Mouse (Mus musculus) layer of hippocampus, adult 2 months (tissue): ENCODE data around the gene Atp2b2. TPM values are rescaled to one million over a fixed set of nuclear protein-coding genes. Genes with fewer than 3 reads are reported as not detected.

Experiments used
- DNase-seq, 2 experiments: peaks; one replicate each; pipeline ENCODE4 v3.0.0; 2022; ENCODE audit warnings: low spot score in 2 of 2
- H3K27ac ChIP-seq: fragments of 200-600 bp; 2 replicates; pipeline ENCODE4 v1.8.1; 2022
- H3K4me3 ChIP-seq: fragments of 200-600 bp; 2 replicates; pipeline ENCODE4 v1.8.1; 2022; ENCODE audit warnings: mild to moderate bottlenecking
- CTCF ChIP-seq: fragments of 200-600 bp; conservative IDR thresholded peaks from 2 replicates; pipeline ENCODE4 v1.8.1; 2022; ENCODE audit warnings: antibody characterized with exemption, mild to moderate bottlenecking, moderate library complexity
- total RNA-seq, 2 experiments: library from RNA; stranded (reverse); gene quantifications; 2 replicates each; pipeline ENCODE4 v1.2.3; 2021

Gene Atp2b2
- total RNA-seq, 2 experiments from 2014 or later, result 330 to 337 TPM

- Histone ChIP-seq H3K27ac (peak overlapping the region; percentile 95), H3K4me3 (peak overlapping the region; percentile 76)
- peak; percentile 38 for TF ChIP-seq CTCF
- peak; percentile 32 to 60 for DNase-seq
Observed at GRCm38 (mm10) chr6:113890023-113890857, 152.2 kb downstream of the Atp2b2 start.

- no peak for TF ChIP-seq CTCF
- no peak for DNase-seq
- H3K27ac ChIP-seq, result peak overlapping the region; percentile 95; the same call in 1 of the 2 replicates
- H3K4me3 ChIP-seq, result peak overlapping the region; percentile 76
Observed at GRCm38 (mm10) chr6:113889180-113889579, 153.2 kb downstream of the Atp2b2 start.

- Histone ChIP-seq H3K27ac (0 out of 2 replicates have a peak overlapping the region, but pooled peaks have one; percentile 3), H3K4me3 (no peak overlapping the region)
- no peak for TF ChIP-seq CTCF
- no peak for DNase-seq
Observed at GRCm38 (mm10) chr6:113886886-113887285, 155.5 kb downstream of the Atp2b2 start.

GRCm38 (mm10) chr6:113884806-113885205 lies 157.6 kb downstream of the Atp2b2 start:
- TF ChIP-seq CTCF, result no peak
- Histone ChIP-seq H3K27ac (no peak overlapping the region), H3K4me3 (no peak overlapping the region)
- no peak for DNase-seq

- peak overlapping the region; percentile 33; the same call in 1 of the 2 replicates for H3K27ac ChIP-seq
Observed at GRCm38 (mm10) chr6:113883225-113883624, 159.2 kb downstream of the Atp2b2 start.

GRCm38 (mm10) chr6:113882396-113882795 lies 160.0 kb downstream of the Atp2b2 start:
- no peak for DNase-seq
- TF ChIP-seq CTCF, result no peak
- H3K27ac ChIP-seq, result peak overlapping the region; percentile 33
- no peak overlapping the region for H3K4me3 ChIP-seq

More at GRCm38 (mm10) chr6:113883225-113883624, 159.2 kb downstream of the Atp2b2 start:
- no peak for DNase-seq
- no peak overlapping the region for H3K4me3 ChIP-seq
- no peak for TF ChIP-seq CTCF

- Histone ChIP-seq H3K4me3 (no peak overlapping the region), H3K27ac (peak overlapping the region; percentile 33; the same call in 1 of the 2 replicates)
- TF ChIP-seq CTCF, result no peak
- no peak for DNase-seq
Observed at GRCm38 (mm10) chr6:113881561-113882243, 160.7 kb downstream of the Atp2b2 start.

GRCm38 (mm10) chr6:113879366-113879765 lies 163.0 kb downstream of the Atp2b2 start:
- DNase-seq, result no peak
- Histone ChIP-seq H3K4me3 (no peak overlapping the region), H3K27ac (peak overlapping the region; percentile 36)
- TF ChIP-seq CTCF, result no peak

- DNase-seq, result no peak
- TF ChIP-seq CTCF, result no peak
- no peak overlapping the region for H3K27ac ChIP-seq
Observed at GRCm38 (mm10) chr6:113878510-113879128, 163.8 kb downstream of the Atp2b2 start.

GRCm38 (mm10) chr6:113876585-113876984 lies 165.8 kb downstream of the Atp2b2 start:
- Histone ChIP-seq H3K27ac (no peak overlapping the region), H3K4me3 (no peak overlapping the region)
- no peak for DNase-seq
- no peak for TF ChIP-seq CTCF

More at GRCm38 (mm10) chr6:113878510-113879128, 163.8 kb downstream of the Atp2b2 start:
- H3K4me3 ChIP-seq, result no peak overlapping the region

- no peak for DNase-seq
- H3K4me3 ChIP-seq, result no peak overlapping the region
- no peak overlapping the region for H3K27ac ChIP-seq
- no peak for TF ChIP-seq CTCF
Observed at GRCm38 (mm10) chr6:113875201-113875600, 167.2 kb downstream of the Atp2b2 start.

GRCm38 (mm10) chr6:113872654-113873053 lies 169.8 kb downstream of the Atp2b2 start:
- no peak overlapping the region for H3K4me3 ChIP-seq
- no peak for TF ChIP-seq CTCF
- 0 out of 2 replicates have a peak overlapping the region, but pooled peaks have one; percentile 28 for H3K27ac ChIP-seq
- DNase-seq, result no peak

GRCm38 (mm10) chr6:113870775-113871174 lies 171.6 kb downstream of the Atp2b2 start:
- Histone ChIP-seq H3K27ac (no peak overlapping the region; the same call in 1 of the 2 replicates), H3K4me3 (no peak overlapping the region)
- TF ChIP-seq CTCF, result no peak
- no peak for DNase-seq
